Mouse (Mus musculus): ENCODE results near the gene Gm20855. TPM values are rescaled to one million over a fixed set of nuclear protein-coding genes. Genes with fewer than 3 reads are reported as not detected.
"Not testable (repeated sequence)": the region's sequence is repeated elsewhere in the genome, so short reads cannot be mapped to it uniquely, and the experiment has no call there.

Gene Gm20855
- not detected in 2 replicates for polyA plus RNA-seq (2014; fragmentation: Nextera tagmentation; extraction: Ambion mirVana)

DNA sequence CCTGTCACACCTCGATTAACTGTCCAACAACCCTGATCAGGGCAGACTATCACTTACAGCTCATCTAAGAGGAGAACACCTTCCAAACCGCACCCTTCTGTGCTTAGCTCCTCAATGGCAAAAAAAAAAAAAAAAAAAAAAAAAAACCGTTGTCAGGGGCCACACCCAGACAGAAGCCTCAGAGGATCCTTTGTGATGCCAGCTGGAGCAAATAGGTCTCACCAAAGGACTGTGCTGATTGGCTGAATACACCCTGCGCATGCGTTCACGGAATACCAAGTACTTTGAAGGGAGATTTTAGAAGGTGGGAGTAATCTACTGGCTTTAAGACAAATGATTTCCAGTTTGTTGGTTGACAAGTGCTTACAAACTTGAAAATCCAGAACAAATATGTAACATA is at the start of gene Gm20855:
Gene Gm20855 (minus strand): TSS at position 101 of the 400 bp plus-strand sequence.
- no CpG with 5 or more reads among the region's 6 CpGs for WGBS
- not testable (repeated sequence) for H3K27ac ChIP-seq (ENCODE audit: low read depth, low read length); ATAC-seq (ENCODE audit: low FRiP score); H3K4me3 ChIP-seq (ENCODE audit: low read depth, low read length); H3K36me3 ChIP-seq (ENCODE audit: control insufficient read depth, insufficient read depth, low read length); H3K4me2 ChIP-seq; H3K27me3 ChIP-seq (ENCODE audit: control insufficient read depth, insufficient read depth, low read length); DNase-seq (ENCODE audit: low spot score, missing footprints); H3K9me3 ChIP-seq (ENCODE audit: control insufficient read depth, low read length); H3K9ac ChIP-seq (ENCODE audit: low read length); H3K4me1 ChIP-seq (ENCODE audit: control insufficient read depth, insufficient read depth, low read length)

Measured in midbrain, embryonic 11.5 days (tissue).